Mouse (Mus musculus) embryo, embryonic 9.5 days (tissue): ENCODE data around the gene Rasal2.

ENCODE experiments used
- DNase-seq: peaks from one replicate; pipeline ENCODE4 v3.0.0-alpha.2; 2017; ENCODE audit errors: extremely low spot score

Rasal2 gene

DNA sequence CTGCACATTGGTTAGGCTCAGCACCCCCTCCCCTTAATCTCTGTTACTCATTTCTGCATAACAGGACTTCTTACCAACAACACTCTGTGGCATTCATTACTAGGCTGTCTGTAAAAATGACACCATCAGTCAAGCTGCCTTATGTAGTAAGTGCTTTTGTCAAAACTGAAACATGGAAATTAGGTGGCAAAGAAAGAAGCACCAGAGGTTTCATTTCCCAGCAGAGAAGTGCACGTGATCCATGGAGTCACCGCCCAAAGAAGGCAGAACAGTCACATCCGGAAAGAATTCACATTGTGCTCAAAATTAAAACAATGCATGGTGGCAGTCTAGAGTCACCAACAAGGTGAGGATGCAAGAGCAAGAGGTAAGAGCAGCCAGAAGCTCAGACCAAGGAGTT, 271.4 kb downstream of the Rasal2 start:
- no peak for DNase-seq

DNA sequence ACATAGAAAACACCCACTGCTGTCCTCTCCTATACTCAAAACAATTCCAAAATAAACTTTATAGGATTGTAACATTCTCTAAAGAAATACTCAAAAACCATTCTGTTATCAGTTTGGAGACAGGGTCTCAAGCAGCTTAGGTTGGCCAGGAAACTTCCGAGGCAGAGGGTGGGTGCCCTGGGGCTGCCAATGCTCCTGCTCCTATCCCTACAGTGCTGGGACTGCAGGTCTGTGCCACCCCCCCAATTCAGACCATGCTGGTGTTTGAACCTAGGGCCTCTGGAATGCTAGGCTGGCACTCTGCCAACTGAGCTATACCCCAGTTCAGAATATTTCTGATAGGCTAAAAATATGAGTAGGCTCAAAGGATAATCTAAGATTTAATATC, 274.5 kb downstream of the Rasal2 start:
- DNase-seq, result no peak

DNA sequence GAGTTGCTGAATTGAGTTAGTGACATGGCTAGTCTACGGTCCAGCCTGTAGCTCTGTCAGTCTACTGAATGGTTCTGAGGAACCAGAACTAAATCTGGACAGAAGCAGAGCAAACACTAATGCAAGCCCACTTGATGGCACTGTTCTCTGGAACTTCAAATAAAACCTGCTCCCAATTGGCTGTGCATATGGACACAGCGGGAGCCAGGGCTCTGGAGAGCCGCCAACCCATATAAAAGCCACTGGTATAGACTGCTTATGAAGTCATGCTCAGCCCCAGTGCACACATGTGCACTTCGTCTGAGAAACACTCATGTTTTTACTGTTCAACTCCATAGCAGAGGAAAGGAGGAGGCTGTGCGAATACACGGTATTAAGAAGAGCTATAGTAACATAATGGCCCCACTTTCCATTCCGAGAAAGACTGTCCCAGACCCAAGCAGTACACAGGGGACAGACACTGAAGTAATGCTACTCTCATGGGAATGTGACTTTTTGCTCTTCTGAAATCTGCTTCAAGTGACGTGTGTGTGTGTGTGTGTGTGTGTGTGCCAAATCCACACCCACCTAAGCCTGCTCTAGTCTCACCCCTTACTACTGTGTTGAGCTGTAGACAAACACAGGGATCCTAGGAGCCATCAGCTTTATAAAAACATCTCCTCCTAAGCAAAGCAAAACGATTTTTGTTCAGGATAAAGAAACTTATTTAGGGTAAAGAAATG, 275.1 kb downstream of the Rasal2 start:
- DNase-seq, result no peak

DNA sequence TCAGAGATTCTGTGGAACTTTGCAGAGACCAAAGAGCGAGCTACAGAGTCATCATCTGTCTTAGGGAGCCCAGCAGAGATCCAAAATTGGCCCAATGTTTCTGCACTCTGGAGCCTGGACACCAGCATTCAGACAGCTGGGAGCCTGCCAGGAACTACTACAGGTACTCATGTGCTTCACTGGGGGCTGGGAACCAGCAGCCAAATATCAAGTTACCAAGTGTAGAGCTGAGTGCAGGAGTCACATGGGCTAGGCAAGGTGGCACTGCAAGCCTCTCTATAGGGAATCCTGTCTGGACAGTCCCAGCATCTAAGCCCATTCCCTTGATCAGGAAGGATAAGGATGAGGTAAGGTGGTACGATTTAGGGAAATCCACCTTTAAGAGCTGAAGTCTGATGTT, 284.2 kb downstream of the Rasal2 start:
- no peak for DNase-seq

DNA sequence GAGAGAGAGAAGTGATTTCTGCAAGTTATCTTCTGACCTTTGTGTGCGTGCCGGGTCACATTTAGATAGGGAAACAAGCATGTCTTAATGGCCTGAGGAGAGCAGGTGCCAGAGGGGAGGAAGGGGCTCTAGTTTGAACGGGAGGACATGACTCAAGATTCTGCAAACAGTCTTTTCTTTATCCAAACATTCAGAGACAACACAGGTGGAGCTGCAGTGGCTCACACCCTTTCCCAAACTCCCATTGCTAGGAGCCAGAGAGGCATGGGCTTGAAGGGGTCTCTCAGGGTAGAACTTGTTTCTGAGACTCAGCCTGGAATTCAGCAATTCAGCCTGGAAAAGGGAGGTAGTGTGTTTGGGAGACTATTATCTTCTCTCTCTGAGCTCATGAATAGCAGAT, 288.6 kb downstream of the Rasal2 start:
- DNase-seq, result no peak

DNA sequence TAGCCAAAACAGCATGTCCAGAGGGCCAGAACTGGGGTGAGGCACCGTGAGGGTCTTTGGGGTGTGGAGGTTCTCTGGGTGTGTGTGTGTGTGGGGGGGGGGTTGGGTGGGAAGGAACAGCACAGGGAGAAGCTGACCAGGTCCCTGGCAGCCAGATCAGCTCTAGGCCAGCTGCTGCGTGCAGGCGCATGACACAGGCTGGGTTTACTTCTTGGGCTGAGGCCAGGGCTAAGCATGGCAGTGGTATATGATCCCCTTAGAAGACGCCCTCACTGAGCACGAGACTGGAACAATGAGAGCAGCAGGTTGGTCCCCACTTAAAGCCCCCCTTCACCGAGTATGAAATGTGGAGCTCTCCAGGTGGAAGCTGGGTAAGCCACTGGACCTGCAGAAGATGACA, 293.2 kb downstream of the Rasal2 start:
- DNase-seq, result no peak

DNA sequence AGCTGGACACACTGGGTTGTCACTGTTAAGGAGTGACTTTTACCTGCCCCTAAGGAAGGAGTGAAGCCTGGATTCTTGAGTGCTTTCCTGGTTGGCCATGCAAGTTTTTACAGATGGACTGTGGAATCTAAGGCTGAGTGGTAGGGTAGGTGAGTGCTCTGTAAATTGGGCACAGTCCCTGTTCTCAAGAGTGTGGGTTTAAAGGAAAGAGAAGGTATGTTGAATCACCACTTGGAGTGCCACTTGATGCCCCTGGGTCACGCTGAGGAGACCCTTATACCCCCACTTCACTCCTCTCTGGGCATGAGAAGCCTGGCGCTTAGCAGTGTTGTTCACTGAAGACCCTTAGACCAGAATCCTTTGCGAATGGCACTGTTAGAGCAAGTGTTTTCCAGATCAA, 295.0 kb downstream of the Rasal2 start:
- no peak for DNase-seq

DNA sequence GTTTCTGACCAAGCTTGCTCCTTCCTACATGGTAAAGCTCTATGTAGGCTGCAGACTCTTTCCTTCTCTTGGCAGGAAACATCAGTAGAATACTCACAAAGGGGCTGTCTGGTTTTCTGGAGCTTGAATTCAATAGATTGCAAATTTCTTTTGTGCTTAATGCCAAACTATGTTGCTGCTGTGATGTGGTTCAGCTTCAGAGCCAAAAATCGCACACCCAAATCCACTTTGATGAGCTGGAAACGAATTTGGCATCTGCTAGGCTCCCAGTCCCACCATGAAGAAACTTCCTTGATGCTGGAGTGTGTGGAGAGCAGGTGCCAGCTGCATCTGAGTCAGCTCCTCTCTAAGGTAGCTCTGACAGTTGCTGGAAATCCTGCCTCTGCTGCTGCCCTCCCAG, 297.9 kb downstream of the Rasal2 start:
- DNase-seq, result no peak

DNA sequence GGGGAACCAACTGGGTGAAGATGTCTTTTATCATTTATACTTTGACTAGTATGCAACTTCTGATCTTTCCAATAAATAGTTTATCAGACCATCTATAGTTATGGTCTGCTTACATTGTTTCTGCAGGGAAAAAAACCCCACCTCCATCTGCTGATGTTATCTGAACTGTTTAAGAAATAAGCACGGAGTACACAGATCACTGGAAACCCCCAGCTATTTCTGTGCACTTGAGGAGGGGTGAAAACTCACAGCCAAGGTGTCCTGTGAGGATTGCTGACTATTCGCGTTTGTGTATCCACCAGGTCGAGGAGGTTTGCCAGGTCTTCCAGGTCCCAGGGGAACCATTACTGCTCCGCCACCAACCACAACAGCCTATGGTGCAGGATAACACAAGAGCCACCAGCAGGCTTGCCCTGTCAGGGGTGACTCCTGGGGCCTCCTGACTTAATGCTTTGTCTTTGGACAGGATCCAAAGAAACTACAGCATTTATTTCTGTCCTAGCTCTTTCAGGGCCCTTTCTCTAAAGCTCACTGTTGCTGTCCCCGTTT, 302.0 kb downstream of the Rasal2 start:
- DNase-seq, result no peak

DNA sequence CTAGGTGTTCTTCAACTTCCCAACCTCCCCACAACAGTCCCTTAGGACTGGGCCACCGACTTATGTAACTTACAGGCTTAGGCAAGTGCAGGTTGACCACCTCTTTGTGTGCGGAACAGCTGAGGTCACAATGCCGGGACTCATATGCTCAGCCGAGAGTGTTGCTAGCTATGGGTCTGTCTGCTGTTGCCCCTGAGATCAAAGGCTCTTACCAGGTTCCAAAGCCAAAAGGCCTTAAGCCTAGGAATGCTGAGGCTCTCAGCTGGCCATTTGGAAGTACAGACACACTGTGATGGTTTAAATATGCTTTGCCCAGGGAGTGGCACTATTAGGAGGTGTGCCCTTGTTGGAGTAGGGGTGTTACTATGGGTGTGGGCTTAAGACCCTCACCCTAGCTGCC, 303.8 kb downstream of the Rasal2 start, which contains the start of gene Tex35:
Gene Tex35 (minus strand): TSS at position 101 of the 400 bp plus-strand sequence.
- DNase-seq, result no peak

DNA sequence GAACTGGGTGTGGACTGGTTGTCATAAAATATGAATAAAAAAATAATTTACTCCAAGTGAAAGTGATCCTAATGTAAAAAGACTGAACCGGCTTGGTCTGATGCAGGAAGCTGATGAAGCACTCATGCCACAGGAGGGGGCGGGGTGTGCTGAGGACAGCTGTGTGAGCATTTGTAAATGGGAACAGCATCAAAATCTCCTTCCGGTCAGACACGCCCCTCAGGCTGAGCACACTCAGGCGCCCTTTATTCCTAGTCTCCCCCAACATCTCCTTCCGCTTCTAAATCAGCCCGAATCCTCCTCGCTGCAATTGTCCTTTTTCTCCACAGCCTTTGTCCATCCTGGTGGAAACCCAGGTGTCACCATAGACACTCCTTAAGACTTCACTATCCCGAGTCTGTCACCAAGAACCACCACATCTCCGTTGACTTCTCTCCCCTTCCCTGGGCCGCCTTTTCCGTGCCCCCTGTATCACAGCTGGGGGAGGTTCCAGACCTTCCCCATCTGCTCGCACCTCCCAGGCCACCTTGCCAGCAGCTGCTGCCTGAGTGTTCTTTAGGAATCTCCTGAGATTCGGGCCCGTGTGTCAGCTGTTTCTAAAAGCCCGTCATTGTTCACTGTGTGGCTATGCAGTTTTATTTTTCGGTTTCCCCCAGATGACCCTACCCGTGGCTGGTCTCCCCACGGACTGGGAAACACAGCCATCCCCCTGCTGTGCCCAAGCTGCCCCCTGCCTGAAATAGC, 311.1 kb downstream of the Rasal2 start:
- peak; percentile 22 for DNase-seq

DNA sequence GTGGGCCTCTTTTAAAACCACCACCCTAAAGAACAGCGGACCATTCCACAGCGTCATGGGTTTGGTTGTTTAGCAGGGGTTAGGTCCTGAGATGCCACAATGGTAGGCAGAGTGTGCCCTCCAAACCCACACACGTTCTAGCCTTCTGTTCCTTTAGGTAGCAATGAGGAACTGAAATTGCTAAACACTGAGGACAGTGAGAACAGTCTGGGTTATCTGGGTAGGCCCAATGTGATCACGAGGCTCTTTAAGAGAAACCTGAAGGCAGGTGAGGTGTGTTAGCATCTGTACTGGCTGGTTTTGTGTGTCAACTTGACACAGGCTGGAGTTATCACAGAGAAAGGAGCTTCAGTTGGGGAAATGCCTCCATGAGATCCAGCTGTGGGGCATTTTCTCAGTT, 316.9 kb downstream of the Rasal2 start:
- DNase-seq, result no peak

DNA sequence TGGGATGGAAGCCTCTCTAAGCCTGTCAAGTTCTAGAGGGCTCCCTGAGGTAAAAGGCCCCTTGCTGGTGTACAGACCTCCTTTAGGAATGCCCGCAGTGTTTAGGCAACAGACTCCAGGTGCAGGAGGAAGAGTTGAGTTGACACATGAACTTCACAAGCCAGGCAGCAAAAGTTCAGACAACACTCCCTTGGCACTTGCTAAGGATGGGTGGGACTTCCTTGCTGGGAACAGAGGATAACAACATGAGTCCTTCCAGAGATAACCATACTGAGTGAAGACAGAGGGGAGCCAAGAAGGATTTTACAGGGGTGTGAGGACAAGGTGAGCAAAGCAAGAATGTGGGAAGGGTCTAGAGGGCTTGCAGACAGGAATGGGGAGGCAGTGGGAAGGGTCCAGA, 319.8 kb downstream of the Rasal2 start:
- DNase-seq, result no peak

DNA sequence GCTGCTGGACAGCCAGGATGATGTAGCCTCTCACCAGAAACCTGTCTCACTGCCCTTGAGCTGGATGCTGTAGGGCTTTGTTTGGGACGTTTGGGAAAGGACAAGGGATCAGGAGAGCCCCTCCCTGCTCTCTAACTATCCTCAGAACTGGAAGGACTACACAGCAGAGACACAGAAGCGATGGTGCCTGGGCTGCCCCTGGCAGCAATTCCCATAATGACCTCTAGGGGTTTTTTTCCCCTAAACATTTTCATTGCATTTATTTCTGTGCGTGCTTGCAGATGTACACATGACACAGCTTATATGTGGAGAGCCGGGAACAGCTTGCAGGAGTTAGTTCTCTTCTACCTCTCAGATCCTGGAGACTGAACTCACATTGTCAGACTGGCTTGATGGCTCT, 320.3 kb downstream of the Rasal2 start:
- DNase-seq, result no peak

DNA sequence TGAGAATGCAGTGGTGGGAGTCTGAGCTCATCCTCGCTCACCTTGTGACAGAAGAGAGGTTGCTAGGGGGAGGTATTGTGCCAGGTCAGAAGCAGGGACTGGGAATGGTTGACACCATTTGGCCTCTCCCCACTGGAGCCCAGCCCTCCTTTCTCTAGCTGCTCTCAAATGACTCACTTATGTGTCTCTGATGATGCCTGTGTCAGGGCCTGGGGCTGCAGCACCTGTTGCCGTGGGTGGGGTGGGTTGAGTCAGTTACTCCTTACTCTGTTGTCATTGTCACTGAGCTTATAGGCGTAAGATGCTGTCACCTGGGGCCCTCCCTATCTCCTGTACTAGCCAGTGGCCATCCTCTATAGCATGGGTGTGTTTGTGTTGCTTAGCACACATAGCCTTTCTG, 321.6 kb downstream of the Rasal2 start:
- no peak for DNase-seq

DNA sequence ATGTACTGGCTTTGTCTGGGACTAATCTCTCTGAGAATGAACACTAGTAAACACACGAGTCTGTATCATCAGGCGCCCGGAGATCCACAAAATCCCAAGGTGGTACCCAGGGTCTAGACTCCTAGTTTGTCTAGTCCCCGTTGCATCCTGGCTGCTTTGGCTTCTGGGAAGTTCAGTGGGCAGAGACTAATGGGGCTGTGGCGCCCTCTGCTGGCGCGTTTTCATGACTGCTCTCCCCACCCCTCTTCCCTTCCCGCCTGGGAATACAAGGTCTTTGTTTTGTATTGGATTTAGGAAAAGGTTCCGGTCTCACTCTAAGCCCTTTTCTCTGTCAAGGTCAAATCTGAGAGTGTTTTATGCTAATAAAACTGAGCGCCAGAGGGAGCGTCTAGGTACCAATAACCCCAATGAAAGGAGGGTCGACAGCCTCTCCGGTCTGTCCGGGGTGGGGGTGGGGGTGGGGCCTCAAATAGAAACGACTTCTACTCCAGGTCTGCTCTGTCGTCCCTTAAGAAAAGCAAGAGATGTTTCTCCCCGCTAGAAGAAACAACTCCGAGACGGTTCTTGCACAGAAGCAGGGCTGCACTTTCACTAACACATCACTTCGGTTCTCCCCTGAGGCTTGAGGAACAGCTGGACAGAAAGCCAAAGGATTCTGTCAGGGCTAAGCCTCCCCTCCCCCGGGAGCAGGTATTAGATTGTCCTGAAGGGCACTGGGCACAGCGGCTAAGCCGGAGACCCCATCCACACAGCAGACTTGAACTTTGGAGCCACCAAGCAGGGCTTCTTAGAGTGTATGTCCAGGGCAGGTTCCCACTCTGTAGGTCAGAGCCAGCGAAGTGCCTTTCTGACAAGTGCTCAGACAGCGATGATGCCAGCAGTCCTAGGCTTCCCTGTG, 326.0 kb downstream of the Rasal2 start:
- DNase-seq, result peak; percentile 83
